Mouse (Mus musculus): Measurements from ENCODE around the gene Vmn1r202.
"Not testable (repeated sequence)": the region's sequence is repeated elsewhere in the genome, so short reads cannot be mapped to it uniquely, and the experiment has no call there.

The Vmn1r202 gene

GRCm38 (mm10) chr13:22505281-22505680 is at the start of gene Vmn1r202:
Vmn1r202 (minus strand) TSS chr13:22505381.
- DNase-seq (ENCODE audit: low spot score): no peak

- DNase-seq (ENCODE audit: low spot score): not testable (repeated sequence)
Observed at GRCm38 (mm10) chr13:22552898-22553297, 47.7 kb upstream of the Vmn1r202 start, which contains the start of gene Vmn1r204. Vmn1r204 (plus strand) TSS chr13:22553198.

- DNase-seq (ENCODE audit: low spot score): no peak
Observed at GRCm38 (mm10) chr13:22517814-22518213, 12.6 kb upstream of the Vmn1r202 start, which contains the start of gene Vmn1r203. Vmn1r203 (plus strand) TSS chr13:22518114.

GRCm38 (mm10) chr13:22502431-22502830 is 2.8 kb downstream of the Vmn1r202 start:
- no peak for DNase-seq (ENCODE audit: low spot score)

- no peak for DNase-seq (ENCODE audit: low spot score)
Observed at GRCm38 (mm10) chr13:22471623-22472022, 33.6 kb downstream of the Vmn1r202 start, which contains the start of gene Vmn1r201. Vmn1r201 (plus strand) TSS chr13:22471923.

GRCm38 (mm10) chr13:22455145-22455544 is 50.0 kb downstream of the Vmn1r202 start:
- DNase-seq (ENCODE audit: low spot score): no peak

All from ovary, postnatal 10 days (tissue).